Mouse (Mus musculus) cerebellum, adult 11-12 months (tissue): ENCODE measurements around the gene Abcd4.

ENCODE experiments used
- DNase-seq: peaks from one replicate; pipeline ENCODE4 v3.0.0; 2022

Abcd4 gene

GRCm38 (mm10) chr12:84616977-84617630, at the start of gene Abcd4:
TSS of gene Abcd4 (minus strand) at chr12:84617413.
- DNase-seq: peak; percentile 95

- DNase-seq: peak; percentile 31
Measured at GRCm38 (mm10) chr12:84653912-84654311, 36.7 kb upstream of the Abcd4 start.

GRCm38 (mm10) chr12:84650234-84650633, 33.0 kb upstream of the Abcd4 start:
- no peak for DNase-seq

DNA sequence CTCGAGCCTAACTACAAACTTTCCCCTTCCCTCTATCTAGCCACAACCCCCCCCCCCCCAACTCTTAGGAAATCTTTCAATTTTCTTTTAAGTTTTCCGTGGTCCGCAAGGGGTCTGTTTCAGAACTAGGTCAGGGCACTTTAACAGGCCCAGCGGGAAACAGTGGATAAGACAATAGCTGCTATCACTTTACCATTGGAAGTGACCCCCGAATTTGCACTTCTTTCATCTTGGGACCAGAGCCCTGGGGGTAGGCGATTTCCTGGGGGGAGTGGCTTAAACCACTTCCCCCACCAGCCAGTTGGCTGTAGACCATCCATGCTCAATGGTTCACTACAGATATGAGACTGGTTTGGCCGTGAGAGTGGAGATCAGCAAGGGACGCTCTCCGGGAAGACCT, 23.4 kb upstream of the Abcd4 start, which contains the start of gene Vrtn:
TSS of gene Vrtn (plus strand) at position 366 of the 400 bp plus-strand sequence.
- no peak for DNase-seq

DNA sequence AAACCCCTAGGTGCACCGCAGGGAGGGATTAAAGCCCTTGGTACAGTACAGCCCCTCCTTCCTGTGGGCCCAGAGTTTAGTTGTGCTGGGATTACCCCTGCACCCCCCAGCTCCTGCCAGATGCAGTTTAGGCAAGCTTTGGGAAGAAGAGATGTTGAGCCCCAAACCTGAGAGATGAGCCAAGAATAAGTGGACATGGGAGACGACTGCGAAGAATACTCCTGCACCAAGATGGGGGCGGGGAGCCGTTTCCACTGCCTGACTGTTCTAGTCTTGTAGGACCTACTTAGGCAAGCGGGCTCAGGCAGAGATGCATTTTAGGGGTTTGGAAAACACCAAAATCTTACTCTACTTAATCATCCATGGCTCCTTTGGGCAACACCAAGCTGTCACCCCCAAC, 23.0 kb upstream of the Abcd4 start:
- DNase-seq: no peak

GRCm38 (mm10) chr12:84631867-84632266, 14.7 kb upstream of the Abcd4 start:
- no peak for DNase-seq

- no peak for DNase-seq
Measured at GRCm38 (mm10) chr12:84625116-84625515, 7.9 kb upstream of the Abcd4 start.

- DNase-seq: no peak
Measured at GRCm38 (mm10) chr12:84624601-84625000, 7.4 kb upstream of the Abcd4 start.

DNA sequence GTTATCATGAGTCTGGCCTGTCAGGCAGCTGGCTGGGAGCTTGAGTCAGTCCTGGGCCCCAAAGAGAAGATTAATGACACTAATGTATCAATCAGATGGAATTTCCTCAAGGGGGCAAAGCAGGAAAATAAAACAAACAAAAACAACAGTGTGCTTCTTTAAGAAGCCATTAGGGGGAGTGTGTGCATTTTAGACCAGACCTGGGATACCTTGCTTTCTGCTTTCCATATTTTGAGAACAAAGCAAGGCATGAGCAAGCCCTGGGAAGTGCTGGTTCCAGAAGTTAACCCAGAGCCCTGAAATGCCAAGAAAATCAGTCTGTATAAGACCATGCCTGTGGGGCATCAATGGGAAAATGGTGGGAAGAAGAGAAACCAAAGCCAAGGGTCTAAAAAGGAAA, 3.8 kb upstream of the Abcd4 start:
- DNase-seq: no peak

GRCm38 (mm10) chr12:84617663-84618062, 450 bp upstream of the Abcd4 start:
- no peak for DNase-seq

DNA sequence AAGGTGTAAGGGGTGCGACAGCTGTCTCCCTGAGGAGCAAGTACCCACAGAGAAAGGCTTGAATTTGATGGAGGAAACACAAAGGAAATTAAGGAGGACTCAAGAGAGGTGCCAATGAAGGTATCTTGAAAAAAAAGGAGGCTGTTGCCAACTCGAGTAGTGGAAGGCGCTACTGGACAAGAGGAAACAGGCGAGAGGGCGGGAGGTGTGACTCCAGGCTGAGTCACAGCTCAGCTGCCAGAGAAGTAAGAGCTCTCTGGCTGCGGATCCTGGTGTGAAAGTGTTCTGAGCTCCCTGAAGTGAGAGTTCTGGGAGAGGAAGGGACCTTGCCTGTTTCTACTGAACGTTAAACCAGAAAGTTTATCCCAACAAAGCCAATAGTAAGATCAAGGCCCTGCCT, 2.7 kb downstream of the Abcd4 start:
- DNase-seq: no peak

DNA sequence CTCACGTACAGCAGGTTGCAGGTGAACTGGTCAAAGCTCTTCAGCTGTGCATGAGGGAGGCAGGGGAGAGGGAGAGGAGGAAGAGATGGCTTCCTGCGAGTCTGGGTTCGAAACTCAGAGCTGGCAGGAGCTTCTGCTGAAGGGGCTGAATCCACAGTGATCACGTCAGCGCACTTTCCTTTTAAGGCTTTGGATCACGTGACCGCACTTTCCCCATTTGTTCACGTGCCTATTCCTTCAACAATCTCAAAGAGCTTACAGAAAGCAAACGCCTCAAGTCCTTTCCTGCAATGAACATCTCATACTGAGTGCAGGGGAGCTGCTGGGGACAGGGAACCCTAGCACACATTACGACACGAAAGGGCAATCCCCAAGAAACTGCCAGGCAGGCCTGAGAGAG, 3.2 kb downstream of the Abcd4 start:
- DNase-seq: no peak

- no peak for DNase-seq
Measured at GRCm38 (mm10) chr12:84612518-84612917, 4.7 kb downstream of the Abcd4 start.

DNA sequence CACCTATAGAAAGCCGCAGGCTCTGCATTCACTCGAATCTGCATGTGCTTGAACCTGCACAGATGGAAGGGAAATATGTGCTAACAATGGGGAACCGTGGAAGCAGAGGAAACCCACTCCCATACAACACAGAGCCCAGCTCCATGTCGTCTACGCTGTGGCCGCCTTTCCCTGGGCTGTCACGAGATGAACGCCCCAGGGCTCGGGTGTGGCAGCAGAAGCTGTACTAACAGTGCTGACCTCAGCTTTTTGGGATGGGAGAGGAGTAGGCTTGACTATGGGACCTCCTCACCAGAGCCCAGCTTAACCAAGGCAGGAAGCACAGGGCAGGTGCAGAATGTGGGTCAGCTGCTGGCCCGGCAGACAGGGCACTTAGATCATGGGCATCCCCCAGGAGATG, 5.5 kb downstream of the Abcd4 start:
- no peak for DNase-seq

DNA sequence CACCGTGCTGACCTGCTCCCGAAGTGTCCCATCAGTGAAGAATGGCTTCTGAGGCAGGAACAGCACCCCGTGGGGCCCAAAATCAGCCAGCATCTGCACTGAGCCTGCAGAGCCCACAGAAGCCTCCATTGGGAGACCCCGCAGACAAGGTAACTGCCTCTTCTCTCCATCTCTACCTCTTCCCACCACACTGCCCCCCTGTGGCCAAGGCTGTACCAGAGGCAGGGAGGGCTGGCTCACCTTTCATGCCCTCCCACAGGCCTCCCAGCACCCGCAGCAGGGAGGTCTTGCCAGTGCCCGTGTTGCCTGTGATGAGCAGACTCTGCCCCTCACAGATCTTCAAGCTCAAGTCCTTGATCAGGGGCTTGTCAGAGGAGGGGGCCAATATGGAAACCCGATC, 11.4 kb downstream of the Abcd4 start:
- no peak for DNase-seq

GRCm38 (mm10) chr12:84604001-84604400, 13.2 kb downstream of the Abcd4 start:
- no peak for DNase-seq

- no peak for DNase-seq
Measured at GRCm38 (mm10) chr12:84598324-84598723, 18.9 kb downstream of the Abcd4 start.

DNA sequence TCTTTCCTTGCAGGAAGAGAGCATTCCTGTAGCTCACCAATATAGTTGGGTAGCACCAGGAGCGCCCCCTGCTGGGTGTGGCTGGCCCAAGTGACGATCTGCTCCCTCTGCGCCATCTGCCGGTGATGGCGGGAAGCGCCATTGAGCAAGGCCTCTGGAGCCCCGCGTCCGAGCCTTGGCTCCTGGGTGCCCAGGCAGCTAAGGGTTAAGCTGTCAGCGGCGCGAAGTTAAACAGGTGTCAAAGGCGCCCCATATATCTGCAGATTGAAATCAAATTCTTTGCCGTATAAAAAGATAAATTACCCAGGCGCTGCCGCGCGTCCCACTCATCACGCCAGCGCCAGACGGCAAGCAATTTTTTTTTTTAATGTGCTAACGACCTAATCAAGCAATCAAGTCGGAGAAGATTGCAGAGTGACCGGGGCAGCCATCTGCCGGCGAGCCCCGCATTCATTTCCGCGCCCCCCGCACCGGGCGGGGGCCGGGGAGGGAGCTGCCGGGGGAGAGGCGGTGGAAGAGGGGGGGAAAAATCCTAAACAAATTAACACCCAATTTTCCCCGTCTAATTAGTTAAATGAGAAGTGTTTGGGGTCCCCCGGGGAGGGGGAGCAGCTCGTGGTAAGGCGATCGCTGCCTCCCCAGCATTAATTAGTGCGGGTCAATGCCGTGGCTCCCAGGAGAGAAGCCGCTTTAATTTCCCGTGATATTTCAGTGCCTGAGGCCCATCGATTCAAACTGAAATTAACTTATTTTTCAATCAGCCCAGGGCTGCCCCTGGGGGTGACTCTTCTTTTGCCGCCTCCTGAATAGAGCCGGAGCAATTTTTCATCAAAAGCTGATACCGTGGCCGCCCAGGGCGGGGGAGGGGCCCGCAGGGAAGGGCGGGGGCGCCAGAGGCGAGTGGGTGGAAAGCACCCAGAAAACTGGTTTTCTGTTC, 27.1 kb downstream of the Abcd4 start:
- peak; percentile 90 for DNase-seq

DNA sequence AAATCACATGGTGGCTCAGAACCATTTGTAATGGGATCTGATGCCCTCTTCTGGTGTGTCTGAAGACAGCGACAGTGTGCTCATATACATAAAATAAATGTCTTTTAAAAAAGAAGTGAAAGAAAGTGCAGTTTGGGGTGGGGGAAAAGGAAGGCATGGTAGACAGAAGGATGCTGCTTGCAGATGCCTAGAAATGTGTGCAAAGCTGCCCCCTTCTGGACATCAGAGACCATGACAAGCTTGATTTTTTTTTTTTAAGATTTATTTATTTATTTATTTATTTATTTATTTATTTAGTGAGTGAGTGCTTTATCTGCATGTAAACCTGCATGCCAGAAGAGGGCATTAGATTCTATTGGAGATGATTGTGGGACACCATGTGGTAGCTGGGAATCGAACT, 35.9 kb downstream of the Abcd4 start:
- DNase-seq: no peak

DNA sequence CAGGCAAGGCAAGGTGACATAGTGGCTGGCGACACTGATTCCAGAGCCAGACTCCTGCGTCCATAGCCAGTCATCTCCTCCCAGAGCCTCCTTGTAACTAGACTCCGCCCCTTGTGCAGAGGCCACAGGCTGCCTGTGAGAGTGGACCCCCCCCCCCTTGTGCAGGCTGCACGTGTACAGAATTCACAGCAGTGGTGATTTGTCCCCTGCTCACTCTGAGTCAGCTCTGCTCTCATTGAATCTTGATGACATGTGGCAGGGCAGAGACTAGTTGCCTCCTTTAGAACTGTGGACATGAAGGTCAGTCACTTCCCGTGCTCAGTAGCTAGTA, 38.8 kb downstream of the Abcd4 start:
- no peak for DNase-seq

- no peak for DNase-seq
Measured at GRCm38 (mm10) chr12:84577768-84578439, 39.3 kb downstream of the Abcd4 start.

GRCm38 (mm10) chr12:84573094-84573493, 44.1 kb downstream of the Abcd4 start:
- DNase-seq: no peak

DNA sequence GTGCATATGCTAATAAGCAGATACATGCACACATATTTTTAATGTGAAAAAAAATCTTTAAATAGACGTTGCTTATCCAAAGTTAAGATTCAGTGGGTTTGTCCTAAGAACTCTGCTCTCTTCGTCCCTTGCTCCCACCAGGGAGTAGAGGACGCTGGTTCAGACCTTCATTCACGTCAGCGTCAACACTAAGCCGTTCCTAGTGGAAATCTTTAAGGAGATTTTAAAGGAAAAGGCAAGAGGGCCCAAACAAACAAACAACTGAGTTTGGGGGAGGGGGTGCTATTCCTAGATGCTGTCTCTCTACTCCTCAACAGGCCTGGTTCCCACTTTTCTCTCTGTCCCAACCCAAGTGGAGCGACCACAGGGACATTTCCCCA, 44.9 kb downstream of the Abcd4 start:
- DNase-seq: no peak
